Mouse (Mus musculus) inflammation-experienced regulatory T-cells (primary cell): ENCODE results near the gene Mrgbp. TPM values are rescaled to one million over a fixed set of nuclear protein-coding genes. Genes with fewer than 3 reads are reported as not detected.

ENCODE experiments used
- polyA plus RNA-seq, 2 experiments: library from polyadenylated mRNA; unstranded; fragments of 100-300 nt; shearing (Covaris generic); gene quantifications; one replicate each; pipeline ENCODE4 v1.2.1; 2017

The Mrgbp gene
- 10 to 100 TPM; 47.8 to 60.1 TPM for polyA plus RNA-seq

GRCm38 (mm10) chr2:180581002-180581401 lies at the start of gene Mrgbp:
Gene Mrgbp, plus strand, starts transcription at chr2:180581304.

GRCm38 (mm10) chr2:180589123-180589831 lies 8.2 kb downstream of the Mrgbp start, which contains the start of gene Ogfr:
Gene Ogfr, plus strand, starts transcription at chr2:180589245.

GRCm38 (mm10) chr2:180597490-180597889 lies 16.4 kb downstream of the Mrgbp start, which contains the start of gene Col9a3:
Gene Col9a3, plus strand, starts transcription at chr2:180597790.

Other genes starting within 250 kb of the Mrgbp start
- under 1 TPM in 1 of 2 experiments, not detected in 1; 0.06 TPM for gene Gata5, start 246.6 kb upstream of the Mrgbp start, polyA plus RNA-seq
- gene Slco4a1, start 125.1 kb upstream of the Mrgbp start, polyA plus RNA-seq, result 1 to 10 TPM; 1.6 to 3.7 TPM
- under 1 TPM; 0.10 to 0.54 TPM for gene Ntsr1, start 81.3 kb upstream of the Mrgbp start, polyA plus RNA-seq
- 10 to 100 TPM; 67.5 to 71.5 TPM for gene Ogfr, start 7.9 kb downstream of the Mrgbp start, polyA plus RNA-seq
- 1 to 10 TPM; 1.3 to 2.4 TPM for gene Col9a3, start 16.5 kb downstream of the Mrgbp start, polyA plus RNA-seq
- gene Tcfl5, start 61.4 kb downstream of the Mrgbp start, polyA plus RNA-seq, result 1 to 10 TPM in 1 of 2 experiments, under 1 TPM in 1; 0.33 to 1.7 TPM
- gene Dido1, start 128.7 kb downstream of the Mrgbp start, polyA plus RNA-seq, result 10 to 100 TPM; 42.4 to 53.5 TPM
- 10 to 100 TPM; 35.0 to 42.6 TPM for gene Gid8, start 128.8 kb downstream of the Mrgbp start, polyA plus RNA-seq
- 10 to 100 TPM; 58.6 to 61.1 TPM for gene Slc17a9, start 144.0 kb downstream of the Mrgbp start, polyA plus RNA-seq
- under 1 TPM; 0.30 to 0.75 TPM for gene Bhlhe23, start 195.6 kb downstream of the Mrgbp start, polyA plus RNA-seq